In the genomic region with DNA sequence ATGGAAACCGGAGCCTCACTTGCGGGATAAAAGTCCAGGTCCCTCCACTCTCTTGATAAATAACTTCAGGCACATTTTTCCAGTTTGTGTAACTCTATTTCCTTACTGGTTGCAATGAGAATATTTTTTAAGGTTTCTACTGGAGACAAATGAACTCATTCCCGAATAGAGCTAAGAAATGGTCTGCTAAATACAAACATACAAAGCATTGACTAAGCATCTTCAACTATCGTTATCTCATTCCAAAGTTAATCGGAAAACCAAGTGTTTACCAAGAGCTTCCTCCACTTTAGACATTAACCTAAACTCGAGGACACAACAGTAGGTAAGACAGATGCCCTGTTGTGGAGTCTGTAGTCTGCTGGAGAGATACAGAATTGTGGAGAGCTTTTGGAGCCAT, we compare ENCODE assay signal across 22 mouse cellular contexts. TPM values are rescaled to one million over a fixed set of nuclear protein-coding genes. Genes with fewer than 3 reads are reported as not detected.
DNase-seq lines count a peak whose midpoint lies in the region; ATAC-seq and TF ChIP-seq lines count a peak whose summit lies in the region.
"Had no signal": no experiment of that assay in that cellular context is flagged by ENCODE, and none has a peak within 500 bp of the region (broad histone marks: within the 10 kb centered on the region; RNA-seq: fewer than 3 reads in every experiment).

No protein-coding gene starts in this region.

- no peak overlapping the region for H3K4me2 ChIP-seq in lung, embryonic 14.5 days
- no peak overlapping the region for H3K4me2 ChIP-seq in midbrain, embryonic 11.5 days

- H3K9me3 ChIP-seq in lung, embryonic 14.5 days (ENCODE audit: low read depth, low read length), result no peaks in the 10 kb centered on the region
- H3K9me3 ChIP-seq in midbrain, embryonic 11.5 days (ENCODE audit: control insufficient read depth, low read length), result no peaks in the 10 kb centered on the region
- H3K9me3 ChIP-seq in midbrain, embryonic 10.5 days (replicated peaks), result no peaks in the 10 kb centered on the region

- H3K27ac ChIP-seq in lung, embryonic 14.5 days (ENCODE audit: low read depth), result no peak overlapping the region
- H3K27ac ChIP-seq in midbrain, embryonic 11.5 days (ENCODE audit: low read depth, low read length), result no peak overlapping the region
- no peak overlapping the region for H3K27ac ChIP-seq in midbrain, embryonic 10.5 days (replicated peaks)

- 50% methylated on average over 6 of the region's 6 CpGs for WGBS in lung, embryonic 14.5 days
- 88% methylated on average over 6 of the region's 6 CpGs for WGBS in midbrain, embryonic 11.5 days
- 88% methylated on average over 6 of the region's 6 CpGs for WGBS in midbrain, embryonic 10.5 days

- no peaks in the 10 kb centered on the region for H3K36me3 ChIP-seq in lung, embryonic 14.5 days (ENCODE audit: insufficient read depth)
- H3K36me3 ChIP-seq in midbrain, embryonic 11.5 days (ENCODE audit: control insufficient read depth, insufficient read depth, low read length), result no peaks in the 10 kb centered on the region
- no peaks in the 10 kb centered on the region for H3K36me3 ChIP-seq in midbrain, embryonic 10.5 days
- H3K36me3 ChIP-seq: G1E had no signal

- 0 out of 2 replicates have a peak, but pooled peaks have one; percentile 31 for ATAC-seq in lung, embryonic 14.5 days (ENCODE audit: insufficient read depth)
- no peak for ATAC-seq in midbrain, embryonic 11.5 days (ENCODE audit: low FRiP score)
- ATAC-seq: activated CD4-positive, CD25-positive, alpha-beta regulatory T cell, adult 4 months; CD4-positive, CD25-positive, alpha-beta regulatory T cell, adult 4 months; Patski had no signal

- no peak for DNase-seq in lung, embryonic 14.5 days
- DNase-seq in lung, postnatal 10 days, result no peak
- DNase-seq in midbrain, embryonic 11.5 days (ENCODE audit: low spot score, missing footprints), result peak; percentile 60
- DNase-seq in midbrain, embryonic 10.5 days (ENCODE audit: low spot score), result no peak
- peak; percentile 57 for DNase-seq in yolk sac, embryonic 10.5 days (ENCODE audit: low spot score)
- DNase-seq in left cerebral cortex, adult 11 months (ENCODE audit: low spot score), result no peak
- DNase-seq: adrenal gland, adult 2 months; adrenal gland, adult 8-10 months; adrenal gland, postnatal 10 days; adrenal gland, postnatal 14 days; adrenal gland, postnatal 25 days; adrenal gland, postnatal 36 days; B cell, adult 2 months; cerebellum, adult 11 months; cerebellum, adult 11-12 months; cerebellum, adult 18-20 months had no signal

- TF ChIP-seq CTCF in lung, embryonic 14.5 days (IDR thresholded peaks at IDR 0.05; ENCODE audit: low read depth), result no peak

- H3K9ac ChIP-seq in lung, embryonic 14.5 days, result no peak overlapping the region
- no peak overlapping the region for H3K9ac ChIP-seq in midbrain, embryonic 11.5 days (ENCODE audit: low read length)

- no peaks in the 10 kb centered on the region for H3K27me3 ChIP-seq in lung, embryonic 14.5 days (ENCODE audit: insufficient read depth, low read length)
- H3K27me3 ChIP-seq in midbrain, embryonic 11.5 days (ENCODE audit: control insufficient read depth, insufficient read depth, low read length), result no peaks in the 10 kb centered on the region
- H3K27me3 ChIP-seq in midbrain, embryonic 10.5 days (ENCODE audit: low read depth, poor library complexity, severe bottlenecking), result no peaks in the 10 kb centered on the region
- H3K27me3 ChIP-seq: CH12.LX, Patski had no signal

- no peak overlapping the region for H3K4me3 ChIP-seq in lung, embryonic 14.5 days (ENCODE audit: low read depth, low read length)
- no peak overlapping the region for H3K4me3 ChIP-seq in midbrain, embryonic 11.5 days (ENCODE audit: low read depth, low read length)
- no peak overlapping the region for H3K4me3 ChIP-seq in midbrain, embryonic 10.5 days

- no peaks in the 10 kb centered on the region for H3K4me1 ChIP-seq in lung, embryonic 14.5 days (ENCODE audit: insufficient read depth)
- H3K4me1 ChIP-seq in midbrain, embryonic 11.5 days (ENCODE audit: control insufficient read depth, insufficient read depth, low read length), result no peaks in the 10 kb centered on the region
- no peaks in the 10 kb centered on the region for H3K4me1 ChIP-seq in midbrain, embryonic 10.5 days

RNA-seq across cellular contexts. Expression of gene Pde3a, which starts 41.5 kb away (rescaled TPM):
- polyA plus RNA-seq in lung, embryonic 14.5 days (2014; fragmentation: Nextera tagmentation; extraction: Ambion mirVana), result 6.2 and 7.4 TPM in 2 replicates
- polyA plus RNA-seq in midbrain, embryonic 11.5 days (2014; fragmentation: Nextera tagmentation; extraction: Ambion mirVana), result 1.2 and 2.1 TPM in 2 replicates
- 0.63 and 1.3 TPM in 2 replicates for polyA plus RNA-seq in midbrain, embryonic 10.5 days (2016; fragmentation: Nextera tagmentation; extraction: Ambion mirVana)
- polyA plus RNA-seq: C2C12; CD4-positive, CD25-positive, alpha-beta regulatory T cell, adult 4 months; G1E had no signal

Comparison
In these comparisons a context has a peak if more than half of its experiments do, and no peak if none do; other contexts are left out.
1. DNase-seq: peak in midbrain, embryonic 11.5 days (single experiment) and yolk sac, embryonic 10.5 days (single experiment); none in lung, embryonic 14.5 days (single experiment), lung, postnatal 10 days (single experiment), midbrain, embryonic 10.5 days (single experiment) and left cerebral cortex, adult 11 months (single experiment).